Mouse (Mus musculus): ENCODE results near the gene Entpd1.

- TF ChIP-seq POLR2A (IDR thresholded peaks at IDR 0.05; ENCODE audit: borderline replicate concordance, insufficient read depth, low read length) = no peak
- TF ChIP-seq CTCF (IDR thresholded peaks at IDR 0.05; ENCODE audit: borderline replicate concordance, insufficient read depth, low read depth, low read length) = no peak
Observed at GRCm38 (mm10) chr19:40633144-40633543, 21.0 kb downstream of the Entpd1 start.
